Mouse (Mus musculus): ENCODE measurements at regions not wholly inside any gene's neighbourhood (a gene's known extent, or its start where the extent isn't known, plus 50 kb on each side); places are given as distances from the start of the nearest gene placed in this dataset.

- TF ChIP-seq POLR2A (IDR thresholded peaks at IDR 0.05; ENCODE audit: borderline replicate concordance, extremely low read depth, low read depth, low read length): no peak
- no peak for TF ChIP-seq CTCF (IDR thresholded peaks at IDR 0.05; ENCODE audit: insufficient read depth, low read length)
Measured at GRCm38 (mm10) chr3:81666262-81666661, 266.1 kb upstream of the Ctso start.
